Mouse (Mus musculus) B cell, adult 67 days (primary cell): ENCODE measurements around the gene Gm8229. TPM values are rescaled to one million over a fixed set of nuclear protein-coding genes. Genes with fewer than 3 reads are reported as not detected.

Experiments used
- total RNA-seq, 2 experiments: library from RNA; stranded (reverse); gene quantifications; 4 replicates each; pipeline ENCODE4 v1.2.4; 2023

The Gm8229 gene
- not detected for total RNA-seq

DNA sequence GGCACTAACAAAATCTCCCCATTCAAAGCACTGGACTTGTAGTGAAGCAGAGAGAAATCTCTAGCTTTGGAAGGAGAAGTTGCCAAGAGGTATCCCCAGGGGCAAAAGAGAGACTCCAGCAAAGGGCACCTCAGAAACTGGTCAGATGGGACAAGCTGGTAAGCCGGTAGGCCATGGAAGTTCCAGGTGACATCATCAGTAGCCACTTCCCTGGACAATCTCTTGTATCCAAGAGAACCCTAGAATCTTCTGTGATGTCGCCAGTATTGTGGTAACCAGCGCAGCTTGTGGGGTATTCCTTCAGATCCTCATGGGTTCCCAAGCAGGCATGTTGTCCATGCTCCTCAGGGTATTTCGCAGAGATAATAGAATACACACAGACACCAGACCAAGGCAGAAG lies at the start of gene Gm8229:
Gm8229 (plus strand) TSS at position 301 of the 400 bp plus-strand sequence.

DNA sequence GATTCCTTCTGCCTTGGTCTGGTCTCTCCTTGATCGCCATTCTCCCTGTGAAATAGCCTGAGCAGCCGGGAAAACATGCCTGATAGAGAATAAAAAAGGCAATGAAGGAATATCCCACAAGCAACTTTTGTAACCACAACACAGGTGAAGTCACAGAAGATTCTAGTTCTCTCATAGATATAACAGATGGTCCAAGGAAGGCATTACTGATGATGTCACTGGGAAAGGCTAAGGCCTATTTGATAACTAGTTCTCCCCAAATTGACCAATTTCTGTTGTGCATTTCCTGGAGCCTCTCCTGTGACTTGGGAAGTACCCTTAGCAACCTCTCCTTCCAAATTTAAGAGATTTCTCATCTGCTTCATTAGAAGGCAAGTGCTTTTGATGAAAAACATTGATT lies 26.7 kb upstream of the Gm8229 start, which contains the start of gene Gm5930:
Gm5930 (minus strand) TSS at position 101 of the 400 bp plus-strand sequence.

DNA sequence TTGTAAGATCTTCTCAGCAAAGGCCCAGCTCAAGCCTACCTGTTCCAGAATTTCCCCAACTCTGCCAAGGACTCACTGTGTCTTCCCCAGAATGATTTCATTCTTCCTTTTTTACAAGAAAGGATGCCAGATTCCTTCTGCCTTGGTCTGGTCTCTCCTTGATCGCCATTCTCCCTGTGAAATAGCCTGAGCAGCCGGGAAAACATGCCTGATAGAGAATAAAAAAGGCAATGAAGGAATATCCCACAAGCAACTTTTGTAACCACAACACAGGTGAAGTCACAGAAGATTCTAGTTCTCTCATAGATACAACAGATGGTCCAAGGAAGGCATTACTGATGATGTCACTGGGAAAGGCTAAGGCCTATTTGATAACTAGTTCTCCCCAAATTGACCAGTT lies 45.4 kb downstream of the Gm8229 start, which contains the start of gene Gm3371:
Gm3371 (minus strand) TSS at position 101 of the 400 bp plus-strand sequence.

Other genes starting within 250 kb of the Gm8229 start
- gene Gm3327, start 241.5 kb upstream of the Gm8229 start, total RNA-seq = not detected
- gene Gm8212, start 167.7 kb upstream of the Gm8229 start, total RNA-seq = not detected
- not detected for gene 4930503E14Rik, start 152.1 kb upstream of the Gm8229 start, total RNA-seq
- not detected for gene Gm8220, start 79.8 kb upstream of the Gm8229 start, total RNA-seq
- gene Gm5930, start 26.8 kb upstream of the Gm8229 start, total RNA-seq = not detected
- gene Gm3371, start 45.3 kb downstream of the Gm8229 start, total RNA-seq = not detected
- gene Gm8232, start 68.3 kb downstream of the Gm8229 start, total RNA-seq = not detected
- gene BC061237, start 127.1 kb downstream of the Gm8229 start, total RNA-seq = not detected
- not detected for gene Gm17093, start 152.9 kb downstream of the Gm8229 start, total RNA-seq
- gene Gm8247, start 217.8 kb downstream of the Gm8229 start, total RNA-seq = not detected